Mouse (Mus musculus) kidney, postnatal 14 days (tissue): ENCODE results near the gene Tbcel.

Source experiments
- DNase-seq: peaks from one replicate; pipeline ENCODE4 v3.0.0; 2022; ENCODE audit warnings: mixed read lengths

Tbcel gene

DNA sequence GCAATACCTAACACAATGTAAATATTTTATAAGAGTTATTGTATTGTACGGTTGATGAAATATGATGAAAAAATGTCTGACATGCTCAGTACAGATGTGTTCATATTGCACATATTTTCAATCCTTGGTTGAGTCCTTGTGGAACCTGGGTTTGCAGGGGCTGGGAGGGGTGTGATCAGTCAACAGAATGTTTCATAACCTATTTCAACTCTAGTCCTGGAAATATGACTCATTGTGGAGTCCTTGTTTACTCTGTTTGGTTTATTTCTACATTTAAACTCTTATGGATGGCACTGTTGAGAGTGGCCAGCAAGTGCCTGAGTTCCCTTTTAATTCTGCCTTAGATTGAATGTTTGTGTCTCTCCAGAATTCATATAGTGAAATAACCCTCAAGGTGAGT lies 22.9 kb downstream of the Tbcel start:
- no peak for DNase-seq

- no peak for DNase-seq
Measured at GRCm38 (mm10) chr9:42482944-42483343, 24.7 kb downstream of the Tbcel start.

GRCm38 (mm10) chr9:42476166-42476565 lies 31.4 kb downstream of the Tbcel start:
- no peak for DNase-seq

DNA sequence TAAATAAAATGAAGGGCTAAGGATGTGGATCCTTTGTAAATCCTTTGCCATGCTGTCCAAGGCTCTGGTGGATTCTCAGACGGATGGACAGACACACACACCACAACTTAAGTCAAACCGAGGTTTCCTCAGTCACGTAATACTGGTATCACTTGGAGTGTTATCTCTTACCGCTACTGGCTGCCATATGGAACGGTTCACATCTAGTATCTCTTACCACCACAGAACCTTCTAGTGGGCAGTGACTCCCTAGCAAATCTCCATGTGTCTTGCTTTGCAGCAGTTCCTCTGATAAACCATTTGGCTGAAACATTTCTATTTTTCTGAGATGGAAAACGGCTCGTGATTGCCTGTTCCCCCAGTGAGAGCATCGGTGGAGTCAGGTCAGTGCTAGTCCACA lies 33.4 kb downstream of the Tbcel start:
- DNase-seq: no peak

GRCm38 (mm10) chr9:42471921-42472747 lies 35.5 kb downstream of the Tbcel start:
- peak; percentile 93 for DNase-seq

GRCm38 (mm10) chr9:42471214-42471613 lies 36.4 kb downstream of the Tbcel start:
- DNase-seq: peak; percentile 57

- no peak for DNase-seq
Measured at GRCm38 (mm10) chr9:42469323-42469722, 38.3 kb downstream of the Tbcel start.

DNA sequence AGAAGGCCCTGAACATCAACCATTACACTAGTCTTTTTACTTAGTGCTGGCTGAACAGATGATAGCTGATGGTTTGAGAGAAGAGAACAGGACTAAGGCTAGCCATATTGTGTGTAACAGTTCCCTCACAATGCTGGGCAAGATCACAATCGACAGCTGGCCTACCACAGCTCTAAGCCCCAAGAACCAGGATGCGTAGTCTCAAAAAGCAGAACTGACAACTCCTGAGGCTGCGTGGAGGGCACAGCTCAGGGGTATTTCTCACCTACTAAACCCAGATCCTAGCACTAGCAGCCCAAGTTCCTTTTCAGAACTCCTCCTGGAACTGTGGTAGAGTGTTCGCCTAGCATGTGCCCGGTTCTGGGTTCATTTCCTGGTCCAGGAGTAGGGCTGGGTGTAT lies 39.2 kb downstream of the Tbcel start:
- no peak for DNase-seq

GRCm38 (mm10) chr9:42467116-42467815 lies 40.3 kb downstream of the Tbcel start:
- no peak for DNase-seq

DNA sequence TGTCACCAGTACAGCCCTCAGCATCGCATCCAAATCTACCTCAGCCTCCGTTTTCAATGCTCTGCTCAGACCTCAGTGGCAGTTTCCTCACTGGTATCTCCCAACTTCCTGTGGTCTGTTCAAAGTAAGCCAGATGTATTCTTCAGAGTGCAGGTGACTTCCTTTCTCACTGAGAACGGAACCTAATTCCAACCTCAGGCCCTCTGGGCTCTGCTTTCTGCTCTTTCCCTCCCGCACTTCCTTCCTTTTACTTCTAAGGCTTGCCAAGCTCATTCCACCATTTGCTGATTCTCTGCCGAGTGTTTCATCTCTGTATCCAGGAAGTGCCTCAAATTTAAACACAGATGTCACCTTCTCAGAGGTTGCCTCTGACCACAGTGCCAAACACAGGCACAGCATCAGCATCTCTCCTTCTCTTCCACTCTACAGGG lies 41.9 kb downstream of the Tbcel start:
- DNase-seq: no peak

DNA sequence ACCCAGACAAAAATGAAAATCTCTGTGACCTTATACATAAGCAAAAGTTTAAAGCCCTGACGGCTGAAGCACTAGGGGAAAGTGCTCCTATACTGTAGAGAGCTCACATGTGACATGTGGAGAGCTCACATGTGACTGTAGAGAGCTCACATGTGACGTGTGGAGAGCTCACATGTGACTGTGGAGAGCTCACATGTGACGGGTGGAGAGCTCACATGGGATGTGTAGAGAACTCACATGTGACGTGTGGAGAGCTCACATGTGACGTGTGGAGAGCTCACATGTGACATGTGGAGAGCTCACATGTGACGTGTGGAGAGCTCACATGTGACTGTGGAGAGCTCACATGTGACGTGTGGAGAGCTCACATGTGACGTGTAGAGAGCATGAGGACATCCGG lies 43.4 kb downstream of the Tbcel start:
- no peak for DNase-seq

DNA sequence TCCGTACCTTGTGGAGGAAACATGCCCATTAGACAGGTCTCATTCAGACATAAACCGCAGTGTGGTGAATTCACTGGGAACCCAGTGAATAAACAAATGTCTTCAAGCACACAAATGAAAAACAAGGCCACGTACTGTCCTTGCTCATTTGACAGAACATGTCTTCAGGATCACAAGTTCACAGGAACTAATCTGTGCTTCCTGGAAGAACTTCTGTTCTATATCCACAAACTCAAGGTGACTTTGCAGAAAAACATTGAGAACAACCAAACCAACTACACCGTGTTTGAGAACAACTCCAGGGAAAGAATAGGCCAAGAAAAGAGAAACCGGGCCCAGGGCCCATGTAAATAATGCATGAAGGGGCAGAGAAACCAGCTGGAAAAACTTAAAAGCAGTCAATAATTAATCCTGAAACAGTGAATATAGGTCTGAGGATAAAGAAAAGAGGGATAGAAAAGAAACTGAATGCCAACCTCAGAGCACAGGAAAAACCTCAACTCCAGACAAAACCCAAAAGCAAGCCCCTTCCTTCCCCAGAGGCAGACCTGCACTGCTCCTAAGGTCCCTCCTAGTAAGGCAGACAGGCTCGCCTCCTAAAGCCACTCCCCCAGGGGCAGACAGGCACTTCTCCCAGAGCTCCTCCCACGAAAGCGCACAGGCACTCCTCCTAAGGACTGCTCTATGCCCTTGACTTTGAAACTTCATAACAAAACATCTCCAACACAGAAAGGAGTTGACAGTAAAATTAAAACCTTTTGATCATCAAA lies 44.2 kb downstream of the Tbcel start:
- DNase-seq: peak; percentile 85

GRCm38 (mm10) chr9:42462585-42463219 lies 44.9 kb downstream of the Tbcel start:
- no peak for DNase-seq

- no peak for DNase-seq
Measured at GRCm38 (mm10) chr9:42461390-42462108, 46.1 kb downstream of the Tbcel start.

GRCm38 (mm10) chr9:42460353-42460752 lies 47.3 kb downstream of the Tbcel start:
- DNase-seq: no peak

DNA sequence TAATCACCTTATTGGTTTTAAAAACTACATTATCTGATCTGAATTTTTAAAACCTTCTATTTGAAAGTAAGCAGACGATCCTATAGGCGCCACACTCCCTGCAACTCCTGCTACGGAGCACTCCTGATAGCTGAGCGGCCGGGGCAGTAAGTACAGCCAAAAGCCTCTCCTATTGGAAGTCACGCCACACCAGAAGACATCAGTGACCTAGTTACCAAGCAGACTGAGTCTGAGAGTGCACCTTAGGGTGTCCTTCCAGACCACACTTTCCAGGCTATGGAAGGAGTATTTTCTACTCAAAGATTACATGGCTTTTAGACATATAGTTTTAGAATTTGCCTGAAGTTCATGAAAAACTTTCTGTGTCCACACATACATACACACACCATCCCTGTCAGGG lies 47.9 kb downstream of the Tbcel start:
- DNase-seq: no peak

- DNase-seq: no peak
Measured at GRCm38 (mm10) chr9:42458741-42459515, 48.7 kb downstream of the Tbcel start.

- DNase-seq: peak; percentile 80
Measured at GRCm38 (mm10) chr9:42457501-42457900, 50.1 kb downstream of the Tbcel start.

- DNase-seq: no peak
Measured at GRCm38 (mm10) chr9:42454364-42454763, 53.2 kb downstream of the Tbcel start.

DNA sequence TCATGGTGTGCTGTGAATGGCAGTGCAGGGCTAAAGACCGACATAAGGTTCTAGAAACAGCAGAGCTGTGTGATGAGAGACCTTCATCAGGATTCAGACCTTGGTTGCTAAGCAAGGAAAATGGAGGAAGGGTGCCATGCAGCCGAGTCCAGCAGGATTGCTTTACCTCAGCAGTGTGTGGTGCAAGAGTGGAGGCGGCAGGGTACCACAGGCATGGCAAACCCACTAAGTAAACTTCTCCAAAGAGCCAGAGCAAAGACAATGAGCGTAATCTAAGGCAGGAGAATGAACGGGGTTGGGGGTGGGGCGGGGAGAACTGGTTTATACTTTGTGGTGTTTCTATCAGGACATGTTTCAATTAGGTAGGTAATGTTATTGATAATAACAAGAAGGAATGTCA lies 58.6 kb downstream of the Tbcel start:
- no peak for DNase-seq

DNA sequence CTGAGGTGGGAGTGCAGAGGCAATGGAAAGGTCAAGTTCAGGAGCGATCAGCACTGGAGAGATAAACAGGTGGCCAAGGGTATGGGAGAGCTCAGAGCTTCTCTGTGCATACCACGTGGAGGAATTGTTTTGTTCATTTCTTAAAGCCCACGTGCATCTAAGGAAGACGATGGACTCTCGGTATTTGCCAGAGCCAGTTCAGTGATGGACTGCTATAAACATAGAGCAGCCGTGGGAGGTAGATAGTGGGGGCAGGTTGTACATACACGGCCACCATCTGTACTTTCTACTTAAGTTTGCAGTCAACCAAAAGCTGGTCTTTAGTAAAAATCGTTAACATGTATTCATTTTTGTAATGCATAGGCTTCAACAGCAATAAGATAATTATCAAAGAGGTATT lies 65.5 kb downstream of the Tbcel start:
- no peak for DNase-seq

DNA sequence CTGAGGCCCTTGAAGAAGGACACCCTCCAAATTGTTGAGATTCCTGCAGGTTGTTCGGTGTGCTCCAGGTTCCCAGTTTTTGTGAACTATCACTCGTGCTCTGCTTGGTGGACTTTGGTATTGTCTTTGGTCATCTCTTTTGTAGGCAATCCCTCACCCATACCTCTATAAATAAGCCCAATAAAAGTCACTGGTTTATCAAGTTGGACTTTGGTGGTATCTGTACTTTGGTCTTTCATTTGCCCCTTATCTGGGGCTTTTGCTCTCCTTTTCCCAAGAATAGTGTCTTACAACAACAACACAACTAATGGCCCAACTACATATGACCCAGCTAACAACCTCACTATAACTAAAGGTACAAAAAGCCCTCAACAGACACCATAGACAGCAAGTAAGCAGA lies 66.4 kb downstream of the Tbcel start:
- no peak for DNase-seq
